Comparison of ENCODE assay signal across 19 mouse cellular contexts in the genomic region with DNA sequence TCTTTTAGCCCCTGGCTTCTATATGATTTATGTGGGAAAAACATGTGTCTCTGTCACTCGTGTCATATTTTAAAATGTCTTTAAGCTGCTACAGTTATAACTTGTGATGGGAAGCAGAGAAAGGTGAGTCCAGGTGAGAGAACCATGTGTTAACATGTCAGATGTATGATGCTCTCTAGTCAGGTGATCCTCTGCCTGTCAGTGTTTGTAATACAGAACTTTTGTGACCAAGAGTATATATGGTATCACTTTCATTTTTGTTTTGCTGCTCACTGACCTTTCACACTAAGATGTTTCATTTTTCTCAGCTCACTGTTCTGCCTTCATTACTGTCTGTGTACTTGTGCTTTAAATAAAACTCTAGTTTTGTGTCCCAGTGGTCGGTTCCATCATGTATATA.
DNase-seq lines count a peak whose midpoint lies in the region; TF ChIP-seq lines count a peak whose summit lies in the region.
"Had no signal": no experiment of that assay in that cellular context is flagged by ENCODE, and none has a peak within 500 bp of the region (broad histone marks: within the 10 kb centered on the region; RNA-seq: fewer than 3 reads in every experiment).

No protein-coding gene starts in this region.

- TF ChIP-seq CTCF in CH12.LX (conservative IDR thresholded peaks at IDR 0.05 in 1 of 2, IDR thresholded peaks at IDR 0.05 in 1 of 2; ENCODE audit: low read depth in 2 of 2, low read length in 2 of 2) = no peak

- dilution Hi-C loops in CH12.LX (cut with MboI; ENCODE audit: extremely low pct_ligation_motif_present, extremely low pct_unique_long_range_greater_than_20kb, low sequenced_read_pairs) = no loop called here

- no peaks in the 10 kb centered on the region for H3K36me3 ChIP-seq in CH12.LX (replicated peaks in 1 of 2; ENCODE audit: control insufficient read depth in 1 of 2, insufficient read depth in 1 of 2, low read length in 1 of 2)
- no peaks in the 10 kb centered on the region for H3K36me3 ChIP-seq in splenic B cell, adult 2 months (ENCODE audit: control insufficient read depth, insufficient read depth, low read length, poor library complexity, severe bottlenecking)
- H3K36me3 ChIP-seq: embryonic facial prominence, embryonic 15.5 days; forebrain, embryonic 10.5 days; heart, embryonic 12.5 days had no signal

- TF ChIP-seq RAD21 in CH12.LX (IDR thresholded peaks at IDR 0.05; ENCODE audit: low read depth, low read length) = no peak

- DNase-seq in A20 (ENCODE audit: low read depth, low spot score) (peak; percentile 62), CH12.LX (ENCODE audit: extremely low read depth) (no peak)
- DNase-seq in induced T-regulatory cell, adult 2 months (ENCODE audit: low read depth) = peak; percentile 29
- peak; percentile 68 for DNase-seq in splenic B cell, adult 2 months (ENCODE audit: low read depth, low spot score)
- DNase-seq in right cerebral cortex, postnatal 25 days = no peak
- no peak for DNase-seq in left cerebral cortex, adult 9 months (ENCODE audit: low spot score in 2 of 2)
- DNase-seq in adrenal gland, postnatal 25 days = no peak
- DNase-seq: adrenal gland, postnatal 14 days; cerebellum, adult 18-20 months; cerebellum, adult 9-11 months; cerebellum, postnatal 36 days; gastrocnemius, adult 2 months; gastrocnemius, postnatal 25 days had no signal

- TF ChIP-seq EP300 in CH12.LX (IDR thresholded peaks at IDR 0.05; ENCODE audit: low read length) = no peak

- in situ Hi-C loops in CH12.LX (cut with MboI; ENCODE audit: low pct_ligation_motif_present, low pct_unique_long_range_greater_than_20kb, low sequenced_read_pairs) = no loop called here

- H3K9ac ChIP-seq in CH12.LX (ENCODE audit: insufficient read depth, low read depth) = no peak overlapping the region
- H3K9ac ChIP-seq: embryonic facial prominence, embryonic 15.5 days; heart, embryonic 12.5 days; hindbrain, embryonic 14.5 days had no signal

- H3K79me2 ChIP-seq in CH12.LX (replicated peaks; ENCODE audit: control insufficient read depth, extremely low read depth, insufficient read depth, poor library complexity, severe bottlenecking) = no peaks in the 10 kb centered on the region; the same call in 1 of the 2 replicates

- H3K27me3 ChIP-seq in CH12.LX (replicated peaks) = no peaks in the 10 kb centered on the region
- no peaks in the 10 kb centered on the region for H3K27me3 ChIP-seq in splenic B cell, adult 2 months (ENCODE audit: control insufficient read depth, insufficient read depth, low read length, poor library complexity, severe bottlenecking)
- H3K27me3 ChIP-seq: embryonic facial prominence, embryonic 15.5 days; heart, embryonic 12.5 days had no signal

- H3K4me2 ChIP-seq in CH12.LX (ENCODE audit: insufficient read depth, low read depth, poor library complexity, severe bottlenecking) = peak overlapping the region; percentile 67; the same call in 1 of the 2 replicates
- H3K4me2 ChIP-seq: embryonic facial prominence, embryonic 15.5 days; heart, embryonic 12.5 days; hindbrain, embryonic 14.5 days had no signal

- no peak overlapping the region for H3K27ac ChIP-seq in CH12.LX (ENCODE audit: insufficient read depth, low read depth)
- H3K27ac ChIP-seq: embryonic facial prominence, embryonic 15.5 days; forebrain, embryonic 10.5 days; gastrocnemius, adult 2 months; hindbrain, embryonic 10.5 days; hindbrain, embryonic 14.5 days had no signal

- H3K4me1 ChIP-seq in CH12.LX (ENCODE audit: control insufficient read depth in 1 of 2, insufficient read depth in 2 of 2) = peaks cover 0 to 8% of the 10 kb centered on the region in 2 experiments; a peak in 1 of 4 replicates
- H3K4me1 ChIP-seq: embryonic facial prominence, embryonic 15.5 days; heart, embryonic 12.5 days; hindbrain, embryonic 10.5 days had no signal

- H3K9me3 ChIP-seq in CH12.LX (replicated peaks; ENCODE audit: low read length) = no peaks in the 10 kb centered on the region
- H3K9me3 ChIP-seq: embryonic facial prominence, embryonic 15.5 days; forebrain, embryonic 10.5 days; heart, embryonic 12.5 days; hindbrain, embryonic 10.5 days had no signal

- TF ChIP-seq POLR2A in CH12.LX (IDR thresholded peaks at IDR 0.05; ENCODE audit: low read depth, low read length) = no peak

- H3K4me3 ChIP-seq in CH12.LX (replicated peaks in 1 of 3; ENCODE audit: low read depth in 2 of 3, low read length in 2 of 3, poor library complexity in 1 of 3) = no peak overlapping the region
- H3K4me3 ChIP-seq: embryonic facial prominence, embryonic 15.5 days; erythroblast, embryonic 14.5 days; forebrain, embryonic 10.5 days; gastrocnemius, adult 2 months; heart, embryonic 12.5 days; hindbrain, embryonic 10.5 days had no signal

TF ChIP-seq in CH12.LX, 34 proteins besides CTCF, POLR2A, EP300 and RAD21:
- TF ChIP-seq JUN (IDR thresholded peaks at IDR 0.05; ENCODE audit: insufficient read depth, low read depth, low read length) = no peak
- no peak for TF ChIP-seq MEF2A (IDR thresholded peaks at IDR 0.05; ENCODE audit: borderline replicate concordance, low read depth, low read length)
- no peak for TF ChIP-seq ZNF384 (IDR thresholded peaks at IDR 0.05; ENCODE audit: low read depth, low read length)
- TF ChIP-seq HCFC1 (IDR thresholded peaks at IDR 0.05; ENCODE audit: low read depth, low read length) = no peak
- no peak for TF ChIP-seq SMC3 (IDR thresholded peaks at IDR 0.05; ENCODE audit: low read depth, low read length)
- TF ChIP-seq ETS1 (conservative IDR thresholded peaks at IDR 0.05; ENCODE audit: low read depth, low read length) = no peak
TF ChIP-seq in CH12.LX: peak in this region for 0.

Comparison
In these comparisons a context has a peak if more than half of its experiments do, and no peak if none do; other contexts are left out.
1. DNase-seq: peak in A20 (single experiment), induced T-regulatory cell, adult 2 months (single experiment) and splenic B cell, adult 2 months (single experiment); none in CH12.LX (single experiment), right cerebral cortex, postnatal 25 days (single experiment), left cerebral cortex, adult 9 months (0 of 2) and adrenal gland, postnatal 25 days (single experiment).